Mouse (Mus musculus): ENCODE data around the gene Tec.
A peak's percentile ranks its signal among the peaks of the same experiment; 100 is the strongest.

The Tec gene

GRCm38 (mm10) chr5:72783123-72783522 lies 85.2 kb downstream of the Tec start:
- no peak for DNase-seq (ENCODE audit: low spot score in 2 of 2)

- no peak for DNase-seq (ENCODE audit: low spot score in 2 of 2)
Observed at GRCm38 (mm10) chr5:72781776-72782175, 86.5 kb downstream of the Tec start.

- DNase-seq (ENCODE audit: low spot score in 2 of 2), result no peak
Observed at GRCm38 (mm10) chr5:72776595-72776994, 91.7 kb downstream of the Tec start.

GRCm38 (mm10) chr5:72776127-72776526 lies 92.2 kb downstream of the Tec start:
- no peak for DNase-seq (ENCODE audit: low spot score in 2 of 2)

GRCm38 (mm10) chr5:72769841-72770240 lies 98.4 kb downstream of the Tec start:
- no peak for DNase-seq (ENCODE audit: low spot score in 2 of 2)

GRCm38 (mm10) chr5:72763546-72763945 lies 104.7 kb downstream of the Tec start:
- no peak for DNase-seq (ENCODE audit: low spot score in 2 of 2)

GRCm38 (mm10) chr5:72763025-72763424 lies 105.3 kb downstream of the Tec start:
- DNase-seq (ENCODE audit: low spot score in 2 of 2), result no peak

GRCm38 (mm10) chr5:72761758-72762157 lies 106.5 kb downstream of the Tec start:
- DNase-seq (ENCODE audit: low spot score in 2 of 2), result no peak

GRCm38 (mm10) chr5:72761237-72761636 lies 107.0 kb downstream of the Tec start:
- no peak for DNase-seq (ENCODE audit: low spot score in 2 of 2)

- no peak for DNase-seq (ENCODE audit: low spot score in 2 of 2)
Observed at GRCm38 (mm10) chr5:72758925-72759924, 109.1 kb downstream of the Tec start.

- peak in 1 of 2 experiments; percentile 20 for DNase-seq (ENCODE audit: low spot score in 2 of 2)
Observed at GRCm38 (mm10) chr5:72757155-72757773, 111.0 kb downstream of the Tec start.

- DNase-seq (ENCODE audit: low spot score in 2 of 2), result peak; percentile 37 to 62
Observed at GRCm38 (mm10) chr5:72755941-72756340, 112.3 kb downstream of the Tec start.

- no peak for DNase-seq (ENCODE audit: low spot score in 2 of 2)
Observed at GRCm38 (mm10) chr5:72755035-72755434, 113.2 kb downstream of the Tec start.

GRCm38 (mm10) chr5:72752585-72752984 lies 115.7 kb downstream of the Tec start, which contains the start of gene Txk:
Txk (minus strand) TSS chr5:72752777.
- DNase-seq (ENCODE audit: low spot score in 2 of 2), result no peak

- no peak for DNase-seq (ENCODE audit: low spot score in 2 of 2)
Observed at GRCm38 (mm10) chr5:72751056-72751758, 117.1 kb downstream of the Tec start.

GRCm38 (mm10) chr5:72750226-72750625 lies 118.1 kb downstream of the Tec start:
- no peak for DNase-seq (ENCODE audit: low spot score in 2 of 2)

- no peak for DNase-seq (ENCODE audit: low spot score in 2 of 2)
Observed at GRCm38 (mm10) chr5:72748659-72749265, 119.5 kb downstream of the Tec start.

GRCm38 (mm10) chr5:72747384-72747783 lies 120.9 kb downstream of the Tec start:
- DNase-seq (ENCODE audit: low spot score in 2 of 2), result peak; percentile 70 to 77

- no peak for DNase-seq (ENCODE audit: low spot score in 2 of 2)
Observed at GRCm38 (mm10) chr5:72746461-72746860, 121.8 kb downstream of the Tec start.

GRCm38 (mm10) chr5:72743103-72743502 lies 125.2 kb downstream of the Tec start:
- no peak for DNase-seq (ENCODE audit: low spot score in 2 of 2)

- DNase-seq (ENCODE audit: low spot score in 2 of 2), result no peak
Observed at GRCm38 (mm10) chr5:72736868-72737267, 131.4 kb downstream of the Tec start.

- no peak for DNase-seq (ENCODE audit: low spot score in 2 of 2)
Observed at GRCm38 (mm10) chr5:72736437-72736836, 131.8 kb downstream of the Tec start.
